Mouse (Mus musculus) intestine, embryonic 15.5 days (tissue): Measurements from ENCODE around the gene Sgip1. TPM values are rescaled to one million over a fixed set of nuclear protein-coding genes. Genes with fewer than 3 reads are reported as not detected.

Experiments used
- ATAC-seq: fragments of 200-750 bp; cut with Nextera tagmentation; 2 replicates; pipeline ENCODE4 v1.8.0; 2017; ENCODE audit warnings: moderate TSS enrichment, moderate library complexity
- H3K27ac ChIP-seq: fragments of 300-500 bp; sonication (generic); 2 replicates; pipeline ENCODE4 v1.5.1; 2015; ENCODE audit warnings: mild to moderate bottlenecking, inconsistent platforms
- H3K27me3 ChIP-seq: fragments of 300-500 bp; sonication (generic); replicated peaks from 2 replicates; pipeline ENCODE4 v1.6.1; 2015; ENCODE audit warnings: inconsistent platforms
- H3K36me3 ChIP-seq: fragments of 300-500 bp; sonication (generic); 2 replicates; pipeline ENCODE4 v1.6.1; 2015; ENCODE audit warnings: inconsistent platforms
- H3K4me1 ChIP-seq: fragments of 300-500 bp; sonication (generic); replicated peaks from 2 replicates; pipeline ENCODE4 v1.6.1; 2015; ENCODE audit warnings: inconsistent platforms
- H3K4me2 ChIP-seq: fragments of 300-500 bp; sonication (generic); replicated peaks from 2 replicates; pipeline ENCODE4 v1.6.1; 2015; ENCODE audit warnings: mild to moderate bottlenecking, inconsistent platforms
- H3K4me3 ChIP-seq: fragments of 300-500 bp; sonication (generic); replicated peaks from 2 replicates; pipeline ENCODE4 v1.5.1; 2015; ENCODE audit warnings: inconsistent platforms
- H3K9ac ChIP-seq: fragments of 300-500 bp; sonication (generic); 2 replicates; pipeline ENCODE4 v1.6.1; 2015; ENCODE audit warnings: inconsistent platforms
- H3K9me3 ChIP-seq: fragments of 300-500 bp; sonication (generic); 2 replicates; pipeline ENCODE4 v1.6.1; 2016; ENCODE audit warnings: inconsistent platforms
- WGBS: fragments of 180-500 bp; shearing (Covaris S2); methylation state at CpG from one replicate; pipeline ENCODE4 v1.1.7; 2015; 5-methylcytosine and 5-hydroxymethylcytosine counted together
- polyA plus RNA-seq: library from polyadenylated mRNA; unstranded; fragments of >200 nt; fragmentation: Nextera tagmentation; extraction: Ambion mirVana; gene quantifications from 2 replicates; pipeline ENCODE4 v1.2.1, GENCODE M21; 2015

The Sgip1 gene
- polyA plus RNA-seq, 1 experiment from 2014 or later: 9.9 TPM

- no peak for ATAC-seq
- Histone ChIP-seq H3K27ac (no peak overlapping the region), H3K4me3 (no peak overlapping the region), H3K4me1 (no peaks in the 10 kb centered on the region), H3K9me3 (no peaks in the 10 kb centered on the region), H3K27me3 (no peaks in the 10 kb centered on the region), H3K36me3 (no peaks in the 10 kb centered on the region), H3K4me2 (no peak overlapping the region), H3K9ac (no peak overlapping the region)
- 75% methylated on average over 9 of the region's 9 CpGs for WGBS
These were observed 112.4 kb downstream of the Sgip1 start for GRCm38 (mm10) chr4:102853330-102854022.

- Histone ChIP-seq H3K36me3 (no peaks in the 10 kb centered on the region), H3K27ac (no peak overlapping the region), H3K27me3 (no peaks in the 10 kb centered on the region), H3K4me2 (no peak overlapping the region), H3K4me3 (no peak overlapping the region), H3K9ac (no peak overlapping the region), H3K4me1 (no peaks in the 10 kb centered on the region), H3K9me3 (no peaks in the 10 kb centered on the region)
- WGBS: 70% methylated on average over 10 of the region's 10 CpGs
- ATAC-seq: peak; percentile 47
These were observed 114.1 kb downstream of the Sgip1 start for GRCm38 (mm10) chr4:102854928-102855892.

- ATAC-seq: no peak
- Histone ChIP-seq H3K36me3 (no peaks in the 10 kb centered on the region), H3K4me3 (no peak overlapping the region), H3K27ac (no peak overlapping the region), H3K4me2 (no peak overlapping the region), H3K27me3 (no peaks in the 10 kb centered on the region), H3K4me1 (no peaks in the 10 kb centered on the region), H3K9ac (no peak overlapping the region), H3K9me3 (no peaks in the 10 kb centered on the region)
- 67% methylated on average over 7 of the region's 7 CpGs for WGBS
These were observed 115.0 kb downstream of the Sgip1 start for GRCm38 (mm10) chr4:102856086-102856485.

GRCm38 (mm10) chr4:102859259-102860194, 118.4 kb downstream of the Sgip1 start:
- 93% methylated on average over 15 of the region's 15 CpGs for WGBS
- no peak overlapping the region for H3K9ac ChIP-seq
- ATAC-seq: no peak

GRCm38 (mm10) chr4:102862751-102863710, 121.9 kb downstream of the Sgip1 start:
- 70% methylated on average over 15 of the region's 15 CpGs for WGBS
- no peak for ATAC-seq
- Histone ChIP-seq H3K9me3 (no peaks in the 10 kb centered on the region), H3K27me3 (no peaks in the 10 kb centered on the region), H3K36me3 (no peaks in the 10 kb centered on the region), H3K9ac (no peak overlapping the region), H3K4me2 (no peak overlapping the region), H3K4me1 (no peaks in the 10 kb centered on the region), H3K27ac (no peak overlapping the region), H3K4me3 (no peak overlapping the region)

More at GRCm38 (mm10) chr4:102859259-102860194, 118.4 kb downstream of the Sgip1 start:
- Histone ChIP-seq H3K9me3 (no peaks in the 10 kb centered on the region), H3K27me3 (no peaks in the 10 kb centered on the region), H3K27ac (no peak overlapping the region), H3K4me3 (no peak overlapping the region), H3K4me1 (no peaks in the 10 kb centered on the region), H3K4me2 (no peak overlapping the region), H3K36me3 (no peaks in the 10 kb centered on the region)

- Histone ChIP-seq H3K36me3 (no peaks in the 10 kb centered on the region), H3K27ac (no peak overlapping the region), H3K27me3 (no peaks in the 10 kb centered on the region), H3K9me3 (no peaks in the 10 kb centered on the region), H3K4me3 (no peak overlapping the region), H3K9ac (no peak overlapping the region), H3K4me1 (no peaks in the 10 kb centered on the region), H3K4me2 (no peak overlapping the region)
- ATAC-seq: no peak
- 91% methylated on average over 3 of the region's 3 CpGs for WGBS
These were observed 125.4 kb downstream of the Sgip1 start for GRCm38 (mm10) chr4:102866531-102866930.

GRCm38 (mm10) chr4:102871274-102871673, 130.2 kb downstream of the Sgip1 start:
- H3K36me3 ChIP-seq: no peaks in the 10 kb centered on the region
- no peak for ATAC-seq
- no peaks in the 10 kb centered on the region for H3K9me3 ChIP-seq
- 73% methylated on average over 4 of the region's 4 CpGs for WGBS
- H3K4me1 ChIP-seq: no peaks in the 10 kb centered on the region
- no peak overlapping the region for H3K4me3 ChIP-seq
- no peak overlapping the region for H3K9ac ChIP-seq
- H3K4me2 ChIP-seq: no peak overlapping the region
- H3K27me3 ChIP-seq: no peaks in the 10 kb centered on the region
- H3K27ac ChIP-seq: no peak overlapping the region

- no peak overlapping the region for H3K4me2 ChIP-seq
- H3K36me3 ChIP-seq: no peaks in the 10 kb centered on the region
- no peak overlapping the region for H3K9ac ChIP-seq
- H3K4me1 ChIP-seq: no peaks in the 10 kb centered on the region
- H3K4me3 ChIP-seq: no peak overlapping the region
- no peaks in the 10 kb centered on the region for H3K9me3 ChIP-seq
- H3K27me3 ChIP-seq: no peaks in the 10 kb centered on the region
- no peak for ATAC-seq
- no peak overlapping the region for H3K27ac ChIP-seq
- WGBS: 80% methylated on average over 3 of the region's 3 CpGs
These were observed 142.0 kb downstream of the Sgip1 start for GRCm38 (mm10) chr4:102883142-102883541.

- Histone ChIP-seq H3K36me3 (no peaks in the 10 kb centered on the region), H3K9me3 (no peaks in the 10 kb centered on the region), H3K27me3 (no peaks in the 10 kb centered on the region), H3K4me3 (no peak overlapping the region), H3K4me2 (no peak overlapping the region), H3K27ac (no peak overlapping the region), H3K4me1 (no peaks in the 10 kb centered on the region), H3K9ac (no peak overlapping the region)
- ATAC-seq: no peak
- 90% methylated on average over 4 of the region's 4 CpGs for WGBS
These were observed 143.1 kb downstream of the Sgip1 start for GRCm38 (mm10) chr4:102884228-102884627.

- Histone ChIP-seq H3K9ac (no peak overlapping the region), H3K9me3 (no peaks in the 10 kb centered on the region), H3K4me3 (no peak overlapping the region), H3K27ac (no peak overlapping the region), H3K27me3 (no peaks in the 10 kb centered on the region), H3K4me2 (no peak overlapping the region), H3K36me3 (no peaks in the 10 kb centered on the region), H3K4me1 (no peaks in the 10 kb centered on the region)
- WGBS: 64% methylated on average over 2 of the region's 2 CpGs
- ATAC-seq: no peak
These were observed 145.4 kb downstream of the Sgip1 start for GRCm38 (mm10) chr4:102886459-102886858.

GRCm38 (mm10) chr4:102886902-102887301, 145.8 kb downstream of the Sgip1 start:
- H3K4me1 ChIP-seq: no peaks in the 10 kb centered on the region
- no peaks in the 10 kb centered on the region for H3K27me3 ChIP-seq
- ATAC-seq: no peak
- no peak overlapping the region for H3K4me2 ChIP-seq
- H3K4me3 ChIP-seq: no peak overlapping the region
- H3K27ac ChIP-seq: no peak overlapping the region
- H3K9me3 ChIP-seq: no peaks in the 10 kb centered on the region
- 85% methylated on average over 4 of the region's 4 CpGs for WGBS
- no peaks in the 10 kb centered on the region for H3K36me3 ChIP-seq
- H3K9ac ChIP-seq: no peak overlapping the region
